ENCODE assay signal across 11 mouse cellular contexts in genomic region chr6:140546648-140547201, GRCm38 (mm10).
DNase-seq lines count a peak whose midpoint lies in the region; ATAC-seq and TF ChIP-seq lines count a peak whose summit lies in the region.
"Had no signal": no experiment of that assay in that cellular context is flagged by ENCODE, and none has a peak within 500 bp of the region (broad histone marks: within the 10 kb centered on the region; RNA-seq: fewer than 3 reads in every experiment).

No protein-coding gene starts in this region.

- H3K27ac ChIP-seq in lung, embryonic 14.5 days (ENCODE audit: low read depth), result 0 out of 2 replicates have a peak overlapping the region, but pooled peaks have one; percentile 4
- H3K27ac ChIP-seq in small intestine, adult 2 months (ENCODE audit: insufficient read depth, low read depth, low read length), result peak overlapping the region; percentile 84
- H3K27ac ChIP-seq: forebrain, embryonic 10.5 days; limb, embryonic 13.5 days had no signal

- no peak for TF ChIP-seq POLR2A in small intestine, adult 2 months (IDR thresholded peaks at IDR 0.05; ENCODE audit: low read depth, low read length)

- no peaks in the 10 kb centered on the region for H3K27me3 ChIP-seq in lung, embryonic 14.5 days (ENCODE audit: insufficient read depth, low read length)
- H3K27me3 ChIP-seq in small intestine, adult 2 months (ENCODE audit: control insufficient read depth, insufficient read depth, low read length), result no peaks in the 10 kb centered on the region
- H3K27me3 ChIP-seq: limb, embryonic 13.5 days had no signal

- intact Hi-C loops in gastrocnemius, postnatal 36 days (cut with DNase I), result no loop called here

- H3K4me1 ChIP-seq in lung, embryonic 14.5 days (ENCODE audit: insufficient read depth), result no peaks in the 10 kb centered on the region
- H3K4me1 ChIP-seq in small intestine, adult 2 months (ENCODE audit: control insufficient read depth, insufficient read depth, insufficient read length, low read length), result peaks cover 20% of the 10 kb centered on the region; the same call in 1 of the 2 replicates

- no peak overlapping the region for H3K4me2 ChIP-seq in lung, embryonic 14.5 days
- H3K4me2 ChIP-seq: limb, embryonic 13.5 days had no signal

- no peak for ATAC-seq in lung, embryonic 14.5 days (ENCODE audit: insufficient read depth)

- no peaks in the 10 kb centered on the region for H3K9me3 ChIP-seq in lung, embryonic 14.5 days (ENCODE audit: low read depth, low read length)
- H3K9me3 ChIP-seq: forebrain, embryonic 10.5 days; limb, embryonic 13.5 days had no signal

- peaks cover 64% of the 10 kb centered on the region for H3K36me3 ChIP-seq in lung, embryonic 14.5 days (ENCODE audit: insufficient read depth)
- H3K36me3 ChIP-seq in small intestine, adult 2 months (ENCODE audit: control insufficient read depth, insufficient read depth, low read length), result peaks cover 21% of the 10 kb centered on the region

- 43% methylated on average over 12 of the region's 12 CpGs for WGBS in lung, embryonic 14.5 days
- WGBS in small intestine, adult 2 months, result 20% methylated on average over 12 of the region's 12 CpGs

- TF ChIP-seq CTCF in lung, embryonic 14.5 days (IDR thresholded peaks at IDR 0.05; ENCODE audit: low read depth), result no peak
- no peak for TF ChIP-seq CTCF in small intestine, adult 2 months (IDR thresholded peaks at IDR 0.05; ENCODE audit: extremely low read depth, insufficient read length, insufficient replicate concordance, low read depth, low read length)

- no peak overlapping the region for H3K9ac ChIP-seq in lung, embryonic 14.5 days
- H3K9ac ChIP-seq: limb, embryonic 13.5 days had no signal

- peak; percentile 20 for DNase-seq in embryo, embryonic 10.5 days (ENCODE audit: low spot score)
- no peak for DNase-seq in embryo, embryonic 10 days (ENCODE audit: low spot score)
- DNase-seq in lung, embryonic 14.5 days, result no peak
- DNase-seq in lung, postnatal 14 days, result no peak
- peak; percentile 60 to 61 for DNase-seq in kidney, adult 8-10 months
- no peak for DNase-seq in ovary, postnatal 36 days (ENCODE audit: low spot score)
- DNase-seq in gastrocnemius, postnatal 36 days, result no peak
- DNase-seq: cerebellum, postnatal 25 days had no signal

- no peak overlapping the region for H3K4me3 ChIP-seq in lung, embryonic 14.5 days (ENCODE audit: low read depth, low read length)
- H3K4me3 ChIP-seq in small intestine, adult 2 months (ENCODE audit: low read depth, low read length), result no peak overlapping the region; the same call in 1 of the 2 replicates
- H3K4me3 ChIP-seq: forebrain, embryonic 10.5 days; limb, embryonic 13.5 days had no signal

Comparison
In these comparisons a context has a peak if more than half of its experiments do, and no peak if none do; other contexts are left out.
1. DNase-seq: peak in embryo, embryonic 10.5 days (single experiment) and kidney, adult 8-10 months (2 of 2); none in embryo, embryonic 10 days (single experiment), lung, embryonic 14.5 days (single experiment), lung, postnatal 14 days (single experiment), ovary, postnatal 36 days (single experiment) and gastrocnemius, postnatal 36 days (0 of 2).